Mouse (Mus musculus) megakaryocyte-erythroid progenitor cell, adult 5-6 weeks (primary cell): ENCODE results near the gene Elp6. TPM values are rescaled to one million over a fixed set of nuclear protein-coding genes. Genes with fewer than 3 reads are reported as not detected.

Experiments
- ATAC-seq: replicated peaks from 2 replicates; pipeline ENCODE4 v1.8.0; 2016; ENCODE audit warnings: mild to moderate bottlenecking, inconsistent platforms; ENCODE audit not compliant: severe bottlenecking, poor library complexity, low FRiP score, low TSS enrichment
- total RNA-seq, 2 experiments: library from RNA; stranded (forward) in 1 of 2; stranded (reverse) in 1 of 2; fragments of 200-1000, 215-1000 nt in 1 of 2; fragments of >200 nt in 1 of 2; fragmentation: Nextera tagmentation in 1 of 2; gene quantifications; 2 replicates each; pipeline ENCODE4 v1.2.3; 2014 to 2017

Elp6 gene
- total RNA-seq (2014; fragmentation: Nextera tagmentation), result 4.1 and 10.1 TPM in 2 replicates
- total RNA-seq (2017), result 6.3 and 10.2 TPM in 2 replicates

- ATAC-seq, result peak; percentile 96
Observed at GRCm38 (mm10) chr9:110304969-110305651, at the start of gene Elp6. Gene Elp6, plus strand, starts transcription at chr9:110305173.

GRCm38 (mm10) chr9:110255407-110256019, 49.5 kb upstream of the Elp6 start:
- ATAC-seq, result no peak

- ATAC-seq, result no peak
Observed at GRCm38 (mm10) chr9:110258646-110259045, 46.3 kb upstream of the Elp6 start.

- no peak for ATAC-seq
Observed at GRCm38 (mm10) chr9:110259118-110259517, 45.9 kb upstream of the Elp6 start.

- ATAC-seq, result no peak
Observed at GRCm38 (mm10) chr9:110263181-110263580, 41.8 kb upstream of the Elp6 start.

GRCm38 (mm10) chr9:110264991-110265390, 40.0 kb upstream of the Elp6 start:
- ATAC-seq, result no peak

- ATAC-seq, result no peak
Observed at GRCm38 (mm10) chr9:110268416-110268815, 36.6 kb upstream of the Elp6 start.

- no peak for ATAC-seq
Observed at GRCm38 (mm10) chr9:110272330-110272729, 32.6 kb upstream of the Elp6 start.

GRCm38 (mm10) chr9:110273507-110273906, 31.5 kb upstream of the Elp6 start:
- ATAC-seq, result no peak

- 0 out of 2 replicates have a peak, but pooled peaks have one; percentile 37 for ATAC-seq
Observed at GRCm38 (mm10) chr9:110275882-110276281, 29.1 kb upstream of the Elp6 start.

GRCm38 (mm10) chr9:110277431-110277881, 27.5 kb upstream of the Elp6 start:
- no peak for ATAC-seq

GRCm38 (mm10) chr9:110284075-110284697, 20.8 kb upstream of the Elp6 start:
- ATAC-seq, result no peak

- no peak for ATAC-seq
Observed at GRCm38 (mm10) chr9:110287321-110287924, 17.6 kb upstream of the Elp6 start.

GRCm38 (mm10) chr9:110293254-110293718, 11.7 kb upstream of the Elp6 start:
- ATAC-seq, result no peak

- ATAC-seq, result no peak
Observed at GRCm38 (mm10) chr9:110293873-110294415, 11.0 kb upstream of the Elp6 start.

- ATAC-seq, result no peak
Observed at GRCm38 (mm10) chr9:110294786-110295185, 10.2 kb upstream of the Elp6 start.

GRCm38 (mm10) chr9:110296867-110297627, 7.9 kb upstream of the Elp6 start:
- ATAC-seq, result peak; percentile 91

- ATAC-seq, result 0 out of 2 replicates have a peak, but pooled peaks have one; percentile 32
Observed at GRCm38 (mm10) chr9:110304516-110304915, 457 bp upstream of the Elp6 start.

- ATAC-seq, result no peak
Observed at GRCm38 (mm10) chr9:110306371-110306770, 1.4 kb downstream of the Elp6 start.
